Mouse (Mus musculus) hindbrain, embryonic 16.5 days (tissue): ENCODE results near the gene Cant1. TPM values are rescaled to one million over a fixed set of nuclear protein-coding genes. Genes with fewer than 3 reads are reported as not detected.
A peak's percentile ranks its signal among the peaks of the same experiment; 100 is the strongest.
"Not testable (repeated sequence)": the region's sequence is repeated elsewhere in the genome, so short reads cannot be mapped to it uniquely, and the experiment has no call there.

Source experiments
- ATAC-seq: fragments of 200-750 bp; cut with Nextera tagmentation; 2 replicates; pipeline ENCODE4 v1.8.0; 2017; ENCODE audit warnings: moderate TSS enrichment, moderate library complexity
- H3K27ac ChIP-seq: fragments of 300-500 bp; sonication (generic); 2 replicates; pipeline ENCODE4 v1.5.1; 2014; ENCODE audit warnings: low read depth, mild to moderate bottlenecking, control low read depth, low read length, moderate library complexity
- H3K27me3 ChIP-seq: fragments of 300-500 bp; sonication (generic); replicated peaks from 2 replicates; pipeline ENCODE4 v1.6.1; 2014; ENCODE audit warnings: low read length; ENCODE audit not compliant: control insufficient read depth, insufficient read depth
- H3K36me3 ChIP-seq: fragments of 300-500 bp; sonication (generic); 2 replicates; pipeline ENCODE4 v1.6.1; 2014; ENCODE audit warnings: mild to moderate bottlenecking, low read length, moderate library complexity, mixed read lengths; ENCODE audit not compliant: control insufficient read depth, insufficient read depth
- H3K4me1 ChIP-seq: fragments of 300-500 bp; sonication (generic); 2 replicates; pipeline ENCODE4 v1.6.1; 2014; ENCODE audit warnings: low read depth, low read length; ENCODE audit not compliant: control insufficient read depth, insufficient read depth
- H3K4me2 ChIP-seq: fragments of 300-500 bp; sonication (generic); 2 replicates; pipeline ENCODE4 v1.6.1; 2014; ENCODE audit warnings: mild to moderate bottlenecking, low read length, control low read depth, moderate library complexity
- H3K4me3 ChIP-seq: fragments of 300-500 bp; sonication (generic); 2 replicates; pipeline ENCODE4 v1.5.1; 2014; ENCODE audit warnings: mild to moderate bottlenecking, low read length, control low read depth, moderate library complexity
- H3K9ac ChIP-seq: fragments of 300-500 bp; sonication (generic); 2 replicates; pipeline ENCODE4 v1.6.1; 2014; ENCODE audit warnings: low read depth, mild to moderate bottlenecking, control low read depth, low read length, moderate library complexity
- H3K9me3 ChIP-seq: fragments of 300-500 bp; sonication (generic); 2 replicates; pipeline ENCODE4 v1.6.1; 2014; ENCODE audit warnings: mild to moderate bottlenecking, low read length, moderate library complexity; ENCODE audit not compliant: control insufficient read depth
- whole genome bisulfite sequencing: fragments of 180-500 bp; shearing (Covaris S2); extraction: QIAGEN DNeasy Blood & Tissue Kit; methylation state at CpG from one replicate; pipeline ENCODE4 v1.1.7; 2014; 5-methylcytosine and 5-hydroxymethylcytosine counted together
- polyA plus RNA-seq: library from polyadenylated mRNA; unstranded; fragments of >200 nt; fragmentation: Nextera tagmentation; extraction: Ambion mirVana; gene quantifications from 2 replicates; pipeline ENCODE4 v1.2.1, GENCODE M21; 2015

Cant1 gene
- polyA plus RNA-seq, 1 experiment from 2014 or later: 25.7 TPM

- WGBS: 69% methylated on average over 5 of the region's 5 CpGs
- H3K4me1 ChIP-seq: no peaks in the 10 kb centered on the region; the same call in 1 of the 2 replicates
- H3K27ac ChIP-seq: no peak overlapping the region
- H3K9me3 ChIP-seq: no peaks in the 10 kb centered on the region
- no peaks in the 10 kb centered on the region for H3K36me3 ChIP-seq
- H3K4me3 ChIP-seq: no peak overlapping the region
- H3K27me3 ChIP-seq: no peaks in the 10 kb centered on the region
- no peak overlapping the region for H3K4me2 ChIP-seq
- no peak for ATAC-seq
- H3K9ac ChIP-seq: no peak overlapping the region
These were observed 24.9 kb downstream of the Cant1 start for GRCm38 (mm10) chr11:118393991-118394390.

GRCm38 (mm10) chr11:118387816-118388215 lies 31.1 kb downstream of the Cant1 start:
- not testable (repeated sequence) for H3K4me3 ChIP-seq, H3K4me2 ChIP-seq, H3K36me3 ChIP-seq, H3K27ac ChIP-seq, H3K27me3 ChIP-seq, H3K9ac ChIP-seq, H3K4me1 ChIP-seq, H3K9me3 ChIP-seq, ATAC-seq
- 90% methylated on average over 13 of the region's 13 CpGs for WGBS

- Histone ChIP-seq H3K4me2 (no peak overlapping the region), H3K27ac (no peak overlapping the region), H3K36me3 (no peaks in the 10 kb centered on the region), H3K4me3 (no peak overlapping the region), H3K9ac (no peak overlapping the region), H3K9me3 (no peaks in the 10 kb centered on the region), H3K4me1 (peaks cover 6% of the 10 kb centered on the region; the same call in 1 of the 2 replicates), H3K27me3 (no peaks in the 10 kb centered on the region)
- 43% methylated on average over 11 of the region's 11 CpGs for WGBS
- ATAC-seq: peak; percentile 54; the same call in 1 of the 2 replicates
These were observed 39.5 kb downstream of the Cant1 start for GRCm38 (mm10) chr11:118379251-118380009.

GRCm38 (mm10) chr11:118378656-118379055 lies 40.2 kb downstream of the Cant1 start:
- H3K4me1 ChIP-seq: peaks cover 6% of the 10 kb centered on the region; the same call in 1 of the 2 replicates
- H3K9ac ChIP-seq: no peak overlapping the region
- no peak overlapping the region for H3K4me3 ChIP-seq
- ATAC-seq: no peak
- no peak overlapping the region for H3K27ac ChIP-seq
- H3K27me3 ChIP-seq: no peaks in the 10 kb centered on the region
- H3K4me2 ChIP-seq: no peak overlapping the region
- H3K36me3 ChIP-seq: no peaks in the 10 kb centered on the region
- no peaks in the 10 kb centered on the region for H3K9me3 ChIP-seq
- 85% methylated on average over 6 of the region's 6 CpGs for WGBS

GRCm38 (mm10) chr11:118376323-118376722 lies 42.6 kb downstream of the Cant1 start:
- H3K27me3 ChIP-seq, ATAC-seq, H3K4me3 ChIP-seq, H3K9me3 ChIP-seq, H3K27ac ChIP-seq, H3K9ac ChIP-seq, H3K36me3 ChIP-seq, H3K4me1 ChIP-seq, H3K4me2 ChIP-seq: not testable (repeated sequence)

GRCm38 (mm10) chr11:118375881-118376280 lies 43.0 kb downstream of the Cant1 start:
- no peaks in the 10 kb centered on the region for H3K36me3 ChIP-seq
- no peaks in the 10 kb centered on the region for H3K9me3 ChIP-seq
- peaks cover 6% of the 10 kb centered on the region; the same call in 1 of the 2 replicates for H3K4me1 ChIP-seq
- no peak overlapping the region for H3K27ac ChIP-seq
- no peak overlapping the region for H3K4me3 ChIP-seq
- ATAC-seq: no peak
- no peak overlapping the region for H3K4me2 ChIP-seq
- 74% methylated on average over 5 of the region's 5 CpGs for WGBS
- H3K9ac ChIP-seq: no peak overlapping the region
- no peaks in the 10 kb centered on the region for H3K27me3 ChIP-seq

- ATAC-seq: no peak
- H3K27me3 ChIP-seq: no peaks in the 10 kb centered on the region
- H3K36me3 ChIP-seq: no peaks in the 10 kb centered on the region
- H3K4me1 ChIP-seq: peaks cover 6% of the 10 kb centered on the region; the same call in 1 of the 2 replicates
- H3K9me3 ChIP-seq: no peaks in the 10 kb centered on the region
- no peak overlapping the region for H3K27ac ChIP-seq
- WGBS: 81% methylated on average over 8 of the region's 8 CpGs
- H3K4me2 ChIP-seq: no peak overlapping the region
- H3K4me3 ChIP-seq: no peak overlapping the region
- no peak overlapping the region for H3K9ac ChIP-seq
These were observed 43.4 kb downstream of the Cant1 start for GRCm38 (mm10) chr11:118375461-118375860.

- H3K4me3 ChIP-seq: no peak overlapping the region
- peaks cover 6% of the 10 kb centered on the region; the same call in 1 of the 2 replicates for H3K4me1 ChIP-seq
- H3K27me3 ChIP-seq: no peaks in the 10 kb centered on the region
- no peaks in the 10 kb centered on the region for H3K36me3 ChIP-seq
- H3K9me3 ChIP-seq: no peaks in the 10 kb centered on the region
- H3K9ac ChIP-seq: no peak overlapping the region
- no peak overlapping the region for H3K4me2 ChIP-seq
- H3K27ac ChIP-seq: no peak overlapping the region
- no peak for ATAC-seq
These were observed 43.9 kb downstream of the Cant1 start for GRCm38 (mm10) chr11:118375006-118375405.

- no peak overlapping the region for H3K9ac ChIP-seq
- H3K4me3 ChIP-seq: no peak overlapping the region
- ATAC-seq: no peak
- H3K27ac ChIP-seq: no peak overlapping the region
- no peaks in the 10 kb centered on the region for H3K9me3 ChIP-seq
- H3K36me3 ChIP-seq: no peaks in the 10 kb centered on the region
- H3K27me3 ChIP-seq: no peaks in the 10 kb centered on the region
- peaks cover 6% of the 10 kb centered on the region; the same call in 1 of the 2 replicates for H3K4me1 ChIP-seq
- H3K4me2 ChIP-seq: no peak overlapping the region
- 68% methylated on average over 5 of the region's 5 CpGs for WGBS
These were observed 44.4 kb downstream of the Cant1 start for GRCm38 (mm10) chr11:118374506-118374905.
